Mouse (Mus musculus) midbrain, embryonic 16.5 days (tissue): ENCODE results near the gene Ccdc85a. TPM values are rescaled to one million over a fixed set of nuclear protein-coding genes. Genes with fewer than 3 reads are reported as not detected.

Experiments used
- ATAC-seq: fragments of 200-750 bp; cut with Nextera tagmentation; 2 replicates; pipeline ENCODE4 v1.8.0; 2017; ENCODE audit warnings: moderate TSS enrichment
- H3K27ac ChIP-seq: fragments of 300-500 bp; sonication (generic); 2 replicates; pipeline ENCODE4 v1.5.1; 2014; ENCODE audit warnings: mild to moderate bottlenecking, low read length, mixed read lengths
- H3K27me3 ChIP-seq: fragments of 300-500 bp; sonication (generic); 2 replicates; pipeline ENCODE4 v1.6.1; 2014; ENCODE audit warnings: low read depth, low read length, mixed read lengths; ENCODE audit not compliant: control insufficient read depth, insufficient read depth
- H3K36me3 ChIP-seq: fragments of 300-500 bp; sonication (generic); 2 replicates; pipeline ENCODE4 v1.6.1; 2014; ENCODE audit warnings: mild to moderate bottlenecking, low read length, moderate library complexity, mixed read lengths; ENCODE audit not compliant: control insufficient read depth, insufficient read depth
- H3K4me1 ChIP-seq: fragments of 300-500 bp; sonication (generic); 2 replicates; pipeline ENCODE4 v1.6.1; 2014; ENCODE audit warnings: mild to moderate bottlenecking, low read length, mixed read lengths; ENCODE audit not compliant: control insufficient read depth, insufficient read depth
- H3K4me2 ChIP-seq: fragments of 300-500 bp; sonication (generic); 2 replicates; pipeline ENCODE4 v1.6.1; 2014; ENCODE audit warnings: mild to moderate bottlenecking, low read length, mixed read lengths
- H3K4me3 ChIP-seq: fragments of 300-500 bp; sonication (generic); 2 replicates; pipeline ENCODE4 v1.5.1; 2014; ENCODE audit warnings: low read depth, mild to moderate bottlenecking, low read length, moderate library complexity, mixed read lengths
- H3K9ac ChIP-seq: fragments of 300-500 bp; sonication (generic); 2 replicates; pipeline ENCODE4 v1.6.1; 2014; ENCODE audit warnings: low read depth, low read length, mixed read lengths
- H3K9me3 ChIP-seq: fragments of 300-500 bp; sonication (generic); replicated peaks from 2 replicates; pipeline ENCODE4 v1.6.1; 2014; ENCODE audit warnings: mild to moderate bottlenecking, low read length, mixed read lengths; ENCODE audit not compliant: control insufficient read depth, poor library complexity, severe bottlenecking
- WGBS: fragments of 180-500 bp; shearing (Covaris S2); extraction: QIAGEN DNeasy Blood & Tissue Kit; methylation state at CpG from one replicate; pipeline ENCODE4 v1.1.7; 2014; 5-methylcytosine and 5-hydroxymethylcytosine counted together
- polyA plus RNA-seq: library from polyadenylated mRNA; unstranded; fragments of >200 nt; fragmentation: Nextera tagmentation; extraction: Ambion mirVana; gene quantifications from 2 replicates; pipeline ENCODE4 v1.2.1, GENCODE M21; 2015

The Ccdc85a gene
- polyA plus RNA-seq, 1 experiment from 2014 or later = 69.8 TPM

DNA sequence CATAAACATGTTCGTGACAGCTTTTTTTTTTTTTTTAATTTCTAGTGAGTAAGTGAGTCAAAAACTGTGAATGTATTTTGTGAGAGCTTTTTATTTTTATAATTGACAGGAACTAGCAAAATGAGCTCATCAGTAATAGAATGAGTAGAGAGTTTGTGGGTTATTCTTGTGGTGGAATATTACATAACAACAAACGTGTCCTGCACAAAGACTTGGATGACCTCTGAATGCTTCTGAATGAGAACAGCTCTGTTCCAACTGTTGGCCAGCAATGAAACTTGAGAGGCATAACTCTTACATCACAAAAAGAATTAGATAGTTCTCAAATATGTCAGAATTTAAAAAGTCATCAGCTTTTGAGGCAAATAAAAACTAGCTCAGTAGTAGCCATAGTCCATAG, 40.7 kb downstream of the Ccdc85a start:
- no peak overlapping the region for H3K4me3 ChIP-seq
- ATAC-seq = no peak
- no peaks in the 10 kb centered on the region for H3K4me1 ChIP-seq
- H3K4me2 ChIP-seq = no peak overlapping the region
- no peak overlapping the region for H3K27ac ChIP-seq
- 94% methylated on average over 2 of the region's 2 CpGs for WGBS
- H3K36me3 ChIP-seq = no peaks in the 10 kb centered on the region
- no peaks in the 10 kb centered on the region for H3K9me3 ChIP-seq
- H3K9ac ChIP-seq = no peak overlapping the region
- H3K27me3 ChIP-seq = no peaks in the 10 kb centered on the region

DNA sequence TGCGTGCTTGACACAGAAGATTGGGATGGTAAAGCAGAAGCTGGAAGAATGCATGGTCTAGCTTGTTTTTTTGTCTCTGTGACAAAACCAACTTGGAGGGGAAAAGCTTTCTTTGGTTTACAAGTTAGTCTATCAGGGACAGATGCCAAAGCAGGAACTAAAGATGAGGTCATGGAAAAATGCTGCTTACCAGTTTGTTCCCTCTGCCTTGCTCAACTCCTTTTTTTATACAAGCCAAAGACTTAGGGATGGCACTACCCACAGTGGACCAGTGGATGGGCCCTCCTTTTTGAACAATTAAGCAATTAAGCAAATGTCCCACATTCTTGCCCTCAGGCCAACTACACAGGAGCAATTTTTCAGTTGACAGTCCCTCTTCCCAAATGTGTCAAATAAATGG, 42.8 kb downstream of the Ccdc85a start:
- H3K9me3 ChIP-seq = no peaks in the 10 kb centered on the region
- H3K4me3 ChIP-seq = no peak overlapping the region
- H3K36me3 ChIP-seq = no peaks in the 10 kb centered on the region
- H3K27ac ChIP-seq = no peak overlapping the region
- WGBS = 94% methylated on average over 1 of the region's 1 CpGs
- no peaks in the 10 kb centered on the region for H3K4me1 ChIP-seq
- H3K9ac ChIP-seq = no peak overlapping the region
- H3K27me3 ChIP-seq = no peaks in the 10 kb centered on the region
- H3K4me2 ChIP-seq = no peak overlapping the region
- no peak for ATAC-seq

DNA sequence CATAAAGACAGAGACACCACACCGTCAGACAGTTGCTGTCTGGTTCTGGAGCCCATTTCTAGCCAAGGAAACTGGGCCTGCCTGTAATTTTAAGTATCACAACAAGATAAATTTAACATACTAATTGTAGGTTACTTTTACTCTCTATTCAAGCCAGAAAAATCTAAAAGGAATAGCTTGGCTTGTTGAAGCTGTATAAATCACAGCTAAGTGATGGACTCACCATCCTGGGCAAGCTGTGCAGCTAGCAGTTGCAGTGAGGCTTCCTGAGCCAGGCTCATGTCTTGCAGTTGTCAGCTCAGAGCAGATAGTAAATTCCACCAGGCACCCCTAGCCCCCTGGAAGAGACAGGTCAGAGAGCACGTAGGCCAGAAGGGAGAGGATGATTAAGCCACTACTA, 50.8 kb downstream of the Ccdc85a start:
- ATAC-seq = no peak
- Histone ChIP-seq H3K9me3 (no peaks in the 10 kb centered on the region; the same call in 1 of the 2 replicates), H3K9ac (no peak overlapping the region), H3K27ac (no peak overlapping the region), H3K36me3 (no peaks in the 10 kb centered on the region), H3K4me3 (no peak overlapping the region), H3K4me2 (no peak overlapping the region), H3K4me1 (no peaks in the 10 kb centered on the region), H3K27me3 (no peaks in the 10 kb centered on the region)
- 88% methylated on average over 2 of the region's 2 CpGs for WGBS

DNA sequence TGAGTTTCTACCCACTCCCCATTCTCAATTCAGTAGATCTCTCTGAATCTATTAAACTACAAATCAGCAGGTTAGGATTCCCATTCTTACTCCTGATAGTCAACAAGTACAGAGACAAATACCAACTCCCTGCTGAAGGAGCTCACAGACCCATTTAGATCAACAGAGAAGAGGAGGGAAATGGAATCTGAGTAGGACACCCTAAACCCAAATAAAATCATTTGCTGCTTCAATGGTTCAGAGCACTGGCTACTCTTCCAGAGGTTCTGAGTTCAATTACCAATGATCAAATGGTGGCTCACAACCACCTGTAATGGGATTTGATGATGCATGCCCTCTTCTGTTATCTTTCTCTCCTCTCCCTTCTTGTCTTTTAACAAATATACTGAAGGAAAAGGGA, 82.9 kb downstream of the Ccdc85a start:
- Histone ChIP-seq H3K4me3 (no peak overlapping the region), H3K9ac (no peak overlapping the region), H3K9me3 (no peaks in the 10 kb centered on the region), H3K27ac (no peak overlapping the region), H3K4me1 (no peaks in the 10 kb centered on the region), H3K27me3 (no peaks in the 10 kb centered on the region), H3K36me3 (no peaks in the 10 kb centered on the region), H3K4me2 (no peak overlapping the region)
- no peak for ATAC-seq

DNA sequence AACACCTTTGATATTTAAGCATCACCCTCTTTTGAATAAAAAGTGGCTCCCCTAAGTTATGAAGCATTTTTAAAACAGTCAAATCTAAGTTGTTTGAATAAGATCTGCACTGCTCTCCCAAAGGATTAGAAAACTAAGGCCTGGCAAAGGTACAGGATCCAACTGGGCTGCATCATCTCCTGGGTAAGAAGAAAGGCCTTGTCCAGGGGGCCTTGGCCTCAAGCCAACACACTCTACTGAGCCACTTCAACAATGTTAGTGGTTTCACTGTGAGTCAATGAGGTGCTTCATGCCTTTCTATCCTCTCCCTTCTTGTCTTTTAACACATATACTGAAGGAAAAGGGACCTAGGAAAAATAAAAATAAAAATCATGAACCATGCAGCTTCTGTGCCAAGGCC, 87.1 kb downstream of the Ccdc85a start:
- Histone ChIP-seq H3K27ac (0 out of 2 replicates have a peak overlapping the region, but pooled peaks have one; percentile 2), H3K4me3 (no peak overlapping the region), H3K27me3 (no peaks in the 10 kb centered on the region), H3K36me3 (no peaks in the 10 kb centered on the region), H3K4me1 (no peaks in the 10 kb centered on the region), H3K9ac (no peak overlapping the region), H3K4me2 (no peak overlapping the region), H3K9me3 (no peaks in the 10 kb centered on the region)
- no peak for ATAC-seq

DNA sequence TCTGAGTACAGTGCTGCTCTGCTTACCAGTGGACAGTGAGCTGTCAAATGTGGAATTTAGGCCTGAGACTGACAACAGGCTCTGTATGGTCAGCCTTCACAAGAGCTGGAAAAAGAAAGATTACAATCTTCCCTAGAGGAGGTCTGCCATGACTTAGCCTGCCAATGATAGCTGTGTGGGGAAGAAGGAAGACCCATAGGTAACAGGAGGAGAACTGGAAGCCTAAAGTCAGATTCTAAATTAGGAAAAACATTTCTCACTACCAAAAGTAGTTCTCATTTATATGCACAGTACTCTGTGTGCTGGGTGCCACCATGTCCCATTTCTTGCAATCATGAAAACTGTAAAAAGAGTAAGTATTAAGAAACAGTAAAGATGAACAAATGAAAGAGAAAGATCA, 90.8 kb downstream of the Ccdc85a start:
- H3K4me3 ChIP-seq = no peak overlapping the region
- no peak overlapping the region for H3K9ac ChIP-seq

DNA sequence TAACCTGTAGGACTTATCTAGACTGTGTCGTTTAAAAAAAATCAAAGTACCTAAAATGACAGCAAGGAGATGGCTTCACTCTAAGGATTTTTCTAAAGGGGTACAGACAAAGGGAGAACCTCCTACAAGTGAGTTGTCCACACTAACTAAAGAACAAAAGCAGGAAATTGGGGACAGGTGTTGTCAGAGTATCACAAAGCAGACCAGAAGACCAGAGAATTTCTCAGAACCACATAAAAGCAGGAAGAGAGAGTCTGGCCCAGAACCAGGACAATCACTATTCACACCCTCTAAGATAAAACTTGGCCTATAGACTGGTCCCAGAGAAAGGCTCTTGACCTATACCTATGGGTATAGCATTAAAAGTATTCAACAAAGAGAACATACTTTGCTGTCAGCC, 92.8 kb downstream of the Ccdc85a start:
- no peaks in the 10 kb centered on the region for H3K9me3 ChIP-seq
- WGBS = 89% methylated on average over 1 of the region's 1 CpGs
- no peak overlapping the region for H3K27ac ChIP-seq
- no peak for ATAC-seq
- no peaks in the 10 kb centered on the region for H3K36me3 ChIP-seq
- no peaks in the 10 kb centered on the region for H3K27me3 ChIP-seq
- no peak overlapping the region for H3K4me3 ChIP-seq
- no peak overlapping the region for H3K4me2 ChIP-seq
- no peaks in the 10 kb centered on the region for H3K4me1 ChIP-seq
- no peak overlapping the region for H3K9ac ChIP-seq

More for the DNA sequence above, 90.8 kb downstream of the Ccdc85a start:
- H3K9me3 ChIP-seq = no peaks in the 10 kb centered on the region
- H3K4me2 ChIP-seq = no peak overlapping the region
- H3K36me3 ChIP-seq = no peaks in the 10 kb centered on the region
- no peak overlapping the region for H3K27ac ChIP-seq
- no peak for ATAC-seq
- no peaks in the 10 kb centered on the region for H3K27me3 ChIP-seq
- no peaks in the 10 kb centered on the region for H3K4me1 ChIP-seq

DNA sequence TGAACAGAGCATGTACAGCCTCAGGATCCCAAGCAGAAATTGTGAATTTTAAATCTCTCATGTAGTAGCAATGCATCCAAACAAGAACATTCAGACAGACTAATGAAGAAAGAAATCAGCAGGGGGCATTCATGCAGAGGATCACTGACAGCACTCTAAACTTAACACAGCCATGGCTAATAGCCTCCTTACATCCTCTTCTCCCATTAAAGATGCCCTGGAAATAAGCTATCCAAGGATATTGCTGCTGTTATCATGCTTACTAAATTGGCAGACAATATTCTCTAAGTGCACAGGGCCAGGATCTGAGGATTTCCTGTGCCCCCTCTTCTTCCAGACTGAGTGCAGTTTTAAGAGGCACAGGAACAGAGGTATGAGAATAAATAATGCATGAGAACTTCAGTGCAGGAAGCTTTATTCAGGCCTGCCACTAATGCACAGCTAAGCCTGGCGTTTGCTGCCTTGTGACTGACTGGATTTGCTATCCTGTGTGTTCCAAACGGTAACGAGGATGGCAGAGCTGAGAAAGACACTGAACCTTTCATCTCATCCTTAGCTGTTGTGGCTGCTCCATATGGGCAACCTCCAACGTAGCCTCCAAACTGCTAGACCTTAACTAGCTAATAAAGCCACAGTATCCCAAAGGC, 99.9 kb downstream of the Ccdc85a start:
- Histone ChIP-seq H3K4me2 (no peak overlapping the region), H3K36me3 (no peaks in the 10 kb centered on the region), H3K9ac (no peak overlapping the region; the same call in 1 of the 2 replicates), H3K9me3 (no peaks in the 10 kb centered on the region), H3K4me3 (no peak overlapping the region), H3K4me1 (peaks cover 14% of the 10 kb centered on the region), H3K27ac (peak overlapping the region; percentile 72), H3K27me3 (no peaks in the 10 kb centered on the region)
- peak; percentile 93 for ATAC-seq
- WGBS = 11% methylated on average over 4 of the region's 4 CpGs

DNA sequence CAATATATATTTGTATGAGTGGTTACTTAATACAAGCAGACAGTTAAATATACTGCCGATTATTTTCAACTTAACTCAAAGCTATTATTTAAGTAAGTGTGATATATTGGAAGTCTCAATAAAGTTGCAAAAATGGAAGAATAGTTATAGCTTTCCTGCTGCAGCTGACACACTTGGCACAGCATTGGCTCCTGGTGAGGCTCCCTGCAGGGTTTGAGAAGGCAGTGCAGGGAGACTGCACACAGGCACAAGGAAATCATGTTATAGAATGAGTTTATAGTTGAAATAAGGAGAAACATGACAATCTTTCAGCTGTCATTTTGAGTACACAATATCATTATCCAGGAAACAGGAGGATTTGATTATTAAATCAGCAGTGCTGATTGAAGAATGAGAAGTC, 107.0 kb downstream of the Ccdc85a start:
- Histone ChIP-seq H3K4me2 (no peak overlapping the region), H3K27me3 (no peaks in the 10 kb centered on the region), H3K9me3 (no peaks in the 10 kb centered on the region), H3K36me3 (no peaks in the 10 kb centered on the region), H3K9ac (no peak overlapping the region), H3K4me3 (no peak overlapping the region), H3K27ac (no peak overlapping the region), H3K4me1 (no peaks in the 10 kb centered on the region)
- no peak for ATAC-seq
- WGBS = 92% methylated on average over 1 of the region's 1 CpGs
